Mouse (Mus musculus) MEL (cell line): ENCODE measurements around the gene Foxj3. TPM values are rescaled to one million over a fixed set of nuclear protein-coding genes. Genes with fewer than 3 reads are reported as not detected.

ENCODE experiments used
- DNase-seq: peaks from one replicate; pipeline ENCODE4 v3.0.0; 2011; ENCODE audit warnings: low read depth, low spot score
- H3K27ac ChIP-seq: 2 replicates; pipeline ENCODE4 v1.5.1; 2012; ENCODE audit warnings: low read depth, mild to moderate bottlenecking, control low read depth, low read length, moderate library complexity; ENCODE audit not compliant: control insufficient read depth
- H3K27me3 ChIP-seq, 2 experiments: fragments of 150-350 bp in 1 of 2; sonication (generic) in 1 of 2; 2 replicates each; pipeline ENCODE4 v1.6.1; 2012; ENCODE audit warnings: low read length in 2 of 2, mild to moderate bottlenecking in 2 of 2, improper control_type of control experiment in 1 of 2, moderate library complexity in 1 of 2; ENCODE audit not compliant: insufficient read depth in 2 of 2, control insufficient read depth in 1 of 2
- H3K36me3 ChIP-seq, 2 experiments: 2 replicates each; pipeline ENCODE4 v1.6.1; 2012 to 2014; ENCODE audit warnings: low read length in 2 of 2, improper control_type of control experiment in 1 of 2, inconsistent platforms in 1 of 2, mild to moderate bottlenecking in 1 of 2; ENCODE audit not compliant: insufficient read depth in 2 of 2, control insufficient read depth in 1 of 2
- H3K4me1 ChIP-seq, 2 experiments: fragments of 150-350 bp in 1 of 2; sonication (generic) in 1 of 2; 2 replicates each; pipeline ENCODE4 v1.6.1; 2012; ENCODE audit warnings: low read length in 2 of 2, improper control_type of control experiment in 1 of 2, mild to moderate bottlenecking in 1 of 2; ENCODE audit not compliant: insufficient read depth in 2 of 2, control insufficient read depth in 1 of 2
- H3K4me3 ChIP-seq, 2 experiments: fragments of 150-350 bp in 1 of 2; sonication (generic) in 1 of 2; 2 replicates each; pipeline ENCODE4 v1.5.1; 2012; ENCODE audit warnings: low read depth in 2 of 2, low read length in 2 of 2, mild to moderate bottlenecking in 2 of 2, moderate library complexity in 2 of 2, control low read depth in 1 of 2, improper control_type of control experiment in 1 of 2; ENCODE audit not compliant: control insufficient read depth in 1 of 2, insufficient read depth in 1 of 2
- H3K79me2 ChIP-seq: 2 replicates; pipeline ENCODE4 v1.6.1; 2012; ENCODE audit warnings: mild to moderate bottlenecking, low read length, moderate library complexity; ENCODE audit not compliant: control insufficient read depth, poor library complexity, insufficient read depth
- H3K9ac ChIP-seq: 2 replicates; pipeline ENCODE4 v1.6.1; 2012; ENCODE audit warnings: low read depth, mild to moderate bottlenecking, control low read depth, low read length, moderate library complexity; ENCODE audit not compliant: control insufficient read depth, poor library complexity, severe bottlenecking
- H3K9me3 ChIP-seq: fragments of 150-350 bp; sonication (generic); replicated peaks from 2 replicates; pipeline ENCODE4 v1.6.1; 2012; ENCODE audit warnings: mild to moderate bottlenecking, low read length, improper control_type of control experiment, moderate library complexity; ENCODE audit not compliant: insufficient read depth
- BHLHE40 ChIP-seq: IDR thresholded peaks from 2 replicates; pipeline ENCODE4 v1.6.1; 2012; ENCODE audit warnings: low read depth, mild to moderate bottlenecking, inconsistent platforms, low read length, improper control_type of control experiment, borderline replicate concordance
- CHD1 ChIP-seq: IDR thresholded peaks from 2 replicates; pipeline ENCODE4 v1.6.1; 2012; ENCODE audit warnings: low read depth, mild to moderate bottlenecking, inconsistent platforms, low read length, improper control_type of control experiment
- EP300 ChIP-seq, 2 experiments: IDR thresholded peaks; 2 replicates each; pipeline ENCODE4 v1.6.1; 2011; ENCODE audit warnings: improper control_type of control experiment in 2 of 2, low read length in 2 of 2, low read depth in 1 of 2, mild to moderate bottlenecking in 1 of 2
- GABPA ChIP-seq: IDR thresholded peaks from 2 replicates; pipeline ENCODE4 v1.6.1; 2012; ENCODE audit warnings: low read depth, mild to moderate bottlenecking, inconsistent platforms, low read length, improper control_type of control experiment, moderate library complexity
- GATA1 ChIP-seq: IDR thresholded peaks from 2 replicates; pipeline ENCODE4 v1.6.1; 2011; ENCODE audit warnings: low read depth, low read length, improper control_type of control experiment
- JUND ChIP-seq: IDR thresholded peaks from 2 replicates; pipeline ENCODE4 v1.6.1; 2011; ENCODE audit warnings: low read depth, mild to moderate bottlenecking, improper control_type of control experiment, low read length
- MAX ChIP-seq: IDR thresholded peaks from 2 replicates; pipeline ENCODE4 v1.6.1; 2011; ENCODE audit warnings: low read length, improper control_type of control experiment
- MEF2A ChIP-seq: IDR thresholded peaks from 2 replicates; pipeline ENCODE4 v1.6.1; 2014; ENCODE audit warnings: low read depth, mild to moderate bottlenecking, inconsistent platforms, low read length, improper control_type of control experiment; ENCODE audit not compliant: poor library complexity, insufficient replicate concordance, severe bottlenecking; ENCODE audit errors: extremely low read depth
- MXI1 ChIP-seq: IDR thresholded peaks from 2 replicates; pipeline ENCODE4 v1.6.1; 2011; ENCODE audit warnings: mild to moderate bottlenecking, low read depth, low read length, improper control_type of control experiment
- MYB ChIP-seq: IDR thresholded peaks from 2 replicates; pipeline ENCODE4 v1.6.1; 2011; ENCODE audit warnings: mild to moderate bottlenecking, low read depth, low read length, improper control_type of control experiment
- NRF1 ChIP-seq: IDR thresholded peaks from 2 replicates; pipeline ENCODE4 v1.6.1; 2014; ENCODE audit warnings: low read depth, mild to moderate bottlenecking, inconsistent platforms, low read length, improper control_type of control experiment, moderate library complexity; ENCODE audit not compliant: poor library complexity, insufficient read depth, severe bottlenecking
- POLR2AphosphoS5 ChIP-seq: IDR thresholded peaks from 2 replicates; pipeline ENCODE4 v1.6.1; 2012; ENCODE audit warnings: low read depth, borderline replicate concordance, mild to moderate bottlenecking, inconsistent platforms, low read length, moderate library complexity, mixed read lengths
- RCOR1 ChIP-seq: IDR thresholded peaks from 2 replicates; pipeline ENCODE4 v1.6.1; 2012; ENCODE audit warnings: low read depth, mild to moderate bottlenecking, inconsistent platforms, low read length, improper control_type of control experiment
- SIN3A ChIP-seq: IDR thresholded peaks from 2 replicates; pipeline ENCODE4 v1.6.1; 2012; ENCODE audit warnings: low read length, improper control_type of control experiment, inconsistent platforms
- TAL1 ChIP-seq: IDR thresholded peaks from 2 replicates; pipeline ENCODE4 v1.6.1; 2012; ENCODE audit warnings: mild to moderate bottlenecking, inconsistent platforms, low read length, moderate library complexity, mixed read lengths
- TBP ChIP-seq: IDR thresholded peaks from 2 replicates; pipeline ENCODE4 v1.8.0; 2011; ENCODE audit warnings: low read depth, low read length, improper control_type of control experiment
- ZMIZ1 ChIP-seq: IDR thresholded peaks from 2 replicates; pipeline ENCODE4 v1.6.1; 2012; ENCODE audit warnings: low read depth, mild to moderate bottlenecking, inconsistent platforms, low read length, improper control_type of control experiment, moderate library complexity
- polyA plus RNA-seq, 2 experiments: library from polyadenylated mRNA; stranded (reverse) in 1 of 2; unstranded in 1 of 2; fragments of >175 nt in 1 of 2; fragments of >200 nt in 1 of 2; gene quantifications; 2 replicates each; pipeline versions ENCODE4 v1.2.1 to v1.2.4; 2012; ENCODE audit warnings: low replicate concordance in 2 of 2, low read depth in 1 of 2; ENCODE audit not compliant: insufficient read length in 2 of 2, insufficient read depth in 1 of 2, missing spikeins in 1 of 2
- total RNA-seq: library from RNA; depleted of rRNA; stranded (reverse); fragments of 300-350 nt; gene quantifications from 2 replicates; pipeline ENCODE4 v1.2.3, GENCODE M21; 2012

The Foxj3 gene
- total and polyA plus RNA-seq, 3 experiments: 11.0 to 27.0 TPM; not detected in 1

DNA sequence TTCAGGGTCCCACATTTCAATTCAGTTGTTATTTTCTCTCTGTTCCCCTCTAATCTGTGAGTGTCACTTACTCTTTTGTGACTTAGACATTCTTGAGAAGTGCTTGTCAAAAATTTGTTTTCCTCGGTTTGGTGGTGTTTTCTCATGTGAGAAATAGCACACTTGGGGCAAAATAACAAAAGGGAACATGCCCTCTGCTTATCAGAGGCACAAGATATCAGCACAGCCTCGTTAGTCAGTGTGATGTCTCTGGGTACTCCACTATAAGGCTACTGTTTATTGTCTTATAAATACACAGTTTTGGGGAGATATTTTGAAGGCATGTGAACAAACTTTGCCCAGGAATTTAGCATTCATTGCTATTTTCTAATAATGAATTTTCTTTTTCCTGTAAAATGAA lies 37.7 kb downstream of the Foxj3 start:
- H3K4me1 ChIP-seq: peaks cover 3 to 15% of the 10 kb centered on the region in 2 experiments; a peak in 3 of 4 replicates
- no peaks in the 10 kb centered on the region for H3K9me3 ChIP-seq
- no peak overlapping the region for H3K9ac ChIP-seq
- H3K27ac ChIP-seq: no peak overlapping the region
- 0 out of 2 replicates have a peak, but pooled peaks have one; percentile 32 for TF ChIP-seq RCOR1
- TF ChIP-seq CHD1: no peak
- TF ChIP-seq MXI1: 0 out of 2 replicates have a peak, but pooled peaks have one; percentile 47
- TF ChIP-seq GATA1: peak; percentile 69
- no peak for TF ChIP-seq MEF2A
- no peak for TF ChIP-seq MYB
- TF ChIP-seq GABPA: no peak
- TF ChIP-seq TBP: no peak
- peak; percentile 6; the same call in 1 of the 2 replicates for TF ChIP-seq BHLHE40
- TF ChIP-seq MAX: peak; percentile 40; the same call in 1 of the 2 replicates
- TF ChIP-seq EP300 (IDR thresholded peaks at IDR 0.05; ENCODE audit: low read depth in 1 of 2, low read length in 2 of 2): peak; percentile 12 to 71; a peak in 3 of 4 replicates
- no peak for TF ChIP-seq NRF1
- H3K79me2 ChIP-seq: peaks cover 5% of the 10 kb centered on the region
- peaks cover 9 to 23% of the 10 kb centered on the region in 2 experiments for H3K36me3 ChIP-seq
- H3K27me3 ChIP-seq: no peaks in the 10 kb centered on the region
- H3K4me3 ChIP-seq: no peak overlapping the region
- peak; percentile 41 for DNase-seq

GRCm38 (mm10) chr4:119575459-119575858 lies 38.7 kb downstream of the Foxj3 start:
- Histone ChIP-seq H3K4me1 (peaks cover 3 to 15% of the 10 kb centered on the region in 2 experiments; a peak in 3 of 4 replicates), H3K9me3 (no peaks in the 10 kb centered on the region), H3K4me3 (no peak overlapping the region), H3K27me3 (no peaks in the 10 kb centered on the region), H3K27ac (no peak overlapping the region), H3K9ac (no peak overlapping the region), H3K79me2 (peaks cover 5% of the 10 kb centered on the region), H3K36me3 (peaks cover 9 to 23% of the 10 kb centered on the region in 2 experiments)
- TF ChIP-seq SIN3A (no peak), NRF1 (no peak), POLR2AphosphoS5 (no peak), JUND (no peak), ZMIZ1 (no peak), TAL1 (no peak)
- no peak for DNase-seq
